Mouse (Mus musculus) kidney, adult 2 months (tissue): ENCODE results near the gene Slc24a3.

Experiments used
- CTCF ChIP-seq: fragments of 200-500 bp; conservative IDR thresholded peaks from 2 replicates; pipeline ENCODE4 v1.5.1; 2011; ENCODE audit warnings: low read depth, mild to moderate bottlenecking, control low read depth, low read length, moderate library complexity, mixed read lengths; ENCODE audit not compliant: insufficient read depth, insufficient read length
- POLR2A ChIP-seq: fragments of 200-500 bp; IDR thresholded peaks from one replicate; pipeline ENCODE4 v1.6.1; 2011; ENCODE audit warnings: low read depth, low read length, control low read depth

DNA sequence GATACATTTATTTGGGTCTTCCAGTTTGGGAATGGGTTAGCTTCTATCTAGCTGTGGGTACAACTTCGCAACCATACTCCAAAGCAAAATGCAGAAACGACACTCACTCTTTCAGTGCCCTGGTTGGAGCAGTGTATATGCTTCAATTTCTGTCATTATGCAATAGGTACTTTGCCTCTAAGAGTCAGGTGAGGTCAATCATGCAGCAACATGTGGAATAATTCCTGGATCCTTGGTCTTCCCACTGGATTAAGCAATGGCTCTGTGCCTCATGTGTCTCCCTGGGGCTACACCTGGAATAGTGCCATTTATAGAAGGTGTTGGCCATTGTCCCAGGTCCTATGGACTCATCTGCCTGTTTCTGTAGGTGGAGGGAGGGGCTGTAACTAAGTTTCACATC, 49.9 kb downstream of the Slc24a3 start:
- TF ChIP-seq CTCF: no peak
- no peak for TF ChIP-seq POLR2A
